Mouse (Mus musculus) limb, embryonic 14.5 days (tissue): Measurements from ENCODE around the gene Zfp277. TPM values are rescaled to one million over a fixed set of nuclear protein-coding genes. Genes with fewer than 3 reads are reported as not detected.

Experiments used
- ATAC-seq: fragments of 200-750 bp; cut with Nextera tagmentation; 2 replicates; pipeline ENCODE4 v1.8.0; 2017; ENCODE audit warnings: low read depth, moderate number of reproducible peaks, moderate TSS enrichment; ENCODE audit not compliant: low FRiP score
- DNase-seq: peaks from one replicate; pipeline ENCODE4 v3.0.0-alpha.2; 2015; ENCODE audit warnings: low spot score
- H3K27ac ChIP-seq: fragments of 300-500 bp; sonication (generic); replicated peaks from 2 replicates; pipeline ENCODE4 v1.5.1; 2014; ENCODE audit warnings: low read depth, mild to moderate bottlenecking, low read length, moderate library complexity, mixed read lengths
- H3K27me3 ChIP-seq: fragments of 300-500 bp; sonication (generic); 2 replicates; pipeline ENCODE4 v1.6.1; 2014; ENCODE audit warnings: low read length, mixed read lengths; ENCODE audit not compliant: control insufficient read depth, insufficient read depth
- H3K36me3 ChIP-seq: fragments of 300-500 bp; sonication (generic); 2 replicates; pipeline ENCODE4 v1.6.1; 2014; ENCODE audit warnings: mild to moderate bottlenecking, low read length, moderate library complexity, mixed read lengths; ENCODE audit not compliant: control insufficient read depth, insufficient read depth
- H3K4me1 ChIP-seq: fragments of 300-500 bp; sonication (generic); 2 replicates; pipeline ENCODE4 v1.6.1; 2014; ENCODE audit warnings: antibody characterized with exemption, low read length, mixed read lengths; ENCODE audit not compliant: control insufficient read depth, insufficient read depth
- H3K4me2 ChIP-seq: fragments of 300-500 bp; sonication (generic); replicated peaks from 2 replicates; pipeline ENCODE4 v1.6.1; 2014; ENCODE audit warnings: low read depth, mild to moderate bottlenecking, low read length, moderate library complexity; ENCODE audit not compliant: severe bottlenecking
- H3K4me3 ChIP-seq: fragments of 300-500 bp; sonication (generic); replicated peaks from 2 replicates; pipeline ENCODE4 v1.5.1; 2014; ENCODE audit warnings: low read length
- H3K9ac ChIP-seq: fragments of 300-500 bp; sonication (generic); 2 replicates; pipeline ENCODE4 v1.6.1; 2014; ENCODE audit warnings: mild to moderate bottlenecking, low read depth, low read length, moderate library complexity; ENCODE audit not compliant: severe bottlenecking
- H3K9me3 ChIP-seq: fragments of 300-500 bp; sonication (generic); 2 replicates; pipeline ENCODE4 v1.6.1; 2016; ENCODE audit warnings: low read length; ENCODE audit not compliant: control insufficient read depth
- POLR2A ChIP-seq: fragments of 200-500 bp; IDR thresholded peaks from 2 replicates; pipeline ENCODE4 v1.8.0; 2012; ENCODE audit warnings: inconsistent platforms, mild to moderate bottlenecking, moderate library complexity, borderline replicate concordance; ENCODE audit not compliant: insufficient read depth, insufficient read length; ENCODE audit errors: extremely low read depth
- WGBS: fragments of 180-500 bp; shearing (Covaris S2); extraction: QIAGEN DNeasy Blood & Tissue Kit; methylation state at CpG from one replicate; pipeline ENCODE4 v1.1.7; 2014; 5-methylcytosine and 5-hydroxymethylcytosine counted together
- polyA plus RNA-seq, 2 experiments: library from polyadenylated mRNA; depleted of rRNA in 1 of 2; stranded (reverse) in 1 of 2; unstranded in 1 of 2; fragments of >200 nt; fragmentation: Nextera tagmentation in 1 of 2; extraction: Ambion mirVana in 1 of 2; gene quantifications; 2 replicates each; pipeline versions ENCODE4 v1.2.1 to v1.2.3; 2012 to 2014

Zfp277 gene
- 18.3 and 22.0 TPM in 2 replicates for polyA plus RNA-seq (2012; rRNA removed)
- polyA plus RNA-seq (2014; fragmentation: Nextera tagmentation; extraction: Ambion mirVana), result 40.7 and 41.9 TPM in 2 replicates

GRCm38 (mm10) chr12:40445648-40446449 lies at the start of gene Zfp277, which contains the start of gene Dock4:
Zfp277 (minus strand) TSS chr12:40445902.
Dock4 (plus strand) TSS chr12:40445952.
- Histone ChIP-seq H3K4me1 (peaks cover 18% of the 10 kb centered on the region), H3K27ac (peak within 1 kb of the TSS; percentile 85), H3K27me3 (no peaks in the 10 kb centered on the region), H3K4me2 (peak within 1 kb of the TSS; percentile 81), H3K9me3 (no peaks in the 10 kb centered on the region), H3K4me3 (peak within 1 kb of the TSS; percentile 61), H3K36me3 (no peaks in the 10 kb centered on the region), H3K9ac (peak within 1 kb of the TSS; percentile 71)
- TF ChIP-seq POLR2A, result peak; percentile 55; the same call in 1 of the 2 replicates
- ATAC-seq (peak; percentile 98), DNase-seq (peak; percentile 100)
- WGBS, result under 1% methylated on average over 63 of the region's 80 CpGs

- Histone ChIP-seq H3K27me3 (no peaks in the 10 kb centered on the region), H3K4me1 (peaks cover 9% of the 10 kb centered on the region; the same call in 1 of the 2 replicates), H3K27ac (no peak overlapping the region), H3K9ac (no peak overlapping the region), H3K4me2 (no peak overlapping the region), H3K4me3 (no peak overlapping the region), H3K9me3 (no peaks in the 10 kb centered on the region), H3K36me3 (no peaks in the 10 kb centered on the region)
- ATAC-seq (no peak), DNase-seq (no peak)
- TF ChIP-seq POLR2A, result no peak
- WGBS, result 76% methylated on average over 12 of the region's 12 CpGs
Observed at GRCm38 (mm10) chr12:40486047-40486837, 40.5 kb upstream of the Zfp277 start.

- Histone ChIP-seq H3K9me3 (no peaks in the 10 kb centered on the region), H3K27ac (no peak overlapping the region), H3K27me3 (no peaks in the 10 kb centered on the region), H3K4me2 (no peak overlapping the region), H3K4me3 (no peak overlapping the region), H3K36me3 (no peaks in the 10 kb centered on the region), H3K9ac (no peak overlapping the region), H3K4me1 (peaks cover 9% of the 10 kb centered on the region; the same call in 1 of the 2 replicates)
- WGBS, result 84% methylated on average over 1 of the region's 1 CpGs
- DNase-seq (no peak), ATAC-seq (no peak)
- TF ChIP-seq POLR2A, result no peak
Observed at GRCm38 (mm10) chr12:40485210-40485609, 39.5 kb upstream of the Zfp277 start.

GRCm38 (mm10) chr12:40484224-40484623 lies 38.5 kb upstream of the Zfp277 start:
- H3K9ac ChIP-seq, result no peak overlapping the region
- 23% methylated on average over 3 of the region's 3 CpGs for WGBS
- H3K4me2 ChIP-seq, result no peak overlapping the region
- 0 out of 2 replicates have a peak overlapping the region, but pooled peaks have one; percentile 19 for H3K27ac ChIP-seq
- ATAC-seq (no peak), DNase-seq (no peak)
- no peaks in the 10 kb centered on the region for H3K27me3 ChIP-seq
- no peaks in the 10 kb centered on the region for H3K36me3 ChIP-seq
- H3K4me1 ChIP-seq, result peaks cover 9% of the 10 kb centered on the region; the same call in 1 of the 2 replicates
- TF ChIP-seq POLR2A, result no peak
- H3K9me3 ChIP-seq, result no peaks in the 10 kb centered on the region
- no peak overlapping the region for H3K4me3 ChIP-seq
